Mouse (Mus musculus) spleen, adult 2 months (tissue): ENCODE results near the gene Cacna1s. TPM values are rescaled to one million over a fixed set of nuclear protein-coding genes. Genes with fewer than 3 reads are reported as not detected.

ENCODE experiments used
- DNase-seq, 2 experiments: peaks; one replicate each; pipeline versions ENCODE4 v3.0.0 to v3.0.0-alpha.2; 2012 to 2021; ENCODE audit warnings: low spot score in 2 of 2, low read depth in 1 of 2
- H3K27ac ChIP-seq: fragments of 200-500 bp; 2 replicates; pipeline ENCODE4 v1.5.1; 2012; ENCODE audit warnings: low read length, inconsistent platforms; ENCODE audit not compliant: insufficient read depth
- H3K27me3 ChIP-seq: fragments of 200-500 bp; 2 replicates; pipeline ENCODE4 v1.6.1; 2012; ENCODE audit warnings: mild to moderate bottlenecking, moderate library complexity, low read length, inconsistent platforms; ENCODE audit not compliant: control insufficient read depth, insufficient read depth
- H3K36me3 ChIP-seq: fragments of 200-500 bp; 2 replicates; pipeline ENCODE4 v1.6.1; 2012; ENCODE audit warnings: mild to moderate bottlenecking, low read length, inconsistent platforms; ENCODE audit not compliant: control insufficient read depth, insufficient read depth
- H3K4me1 ChIP-seq: fragments of 200-500 bp; 2 replicates; pipeline ENCODE4 v1.6.1; 2011; ENCODE audit warnings: inconsistent platforms; ENCODE audit not compliant: control insufficient read depth, insufficient read depth, insufficient read length
- H3K4me3 ChIP-seq: fragments of 200-500 bp; 2 replicates; pipeline ENCODE4 v1.5.1; 2011; ENCODE audit warnings: mild to moderate bottlenecking, inconsistent platforms; ENCODE audit not compliant: insufficient read depth, insufficient read length; ENCODE audit errors: extremely low read depth
- CTCF ChIP-seq: fragments of 200-500 bp; IDR thresholded peaks from 2 replicates; pipeline ENCODE4 v1.5.1; 2011; ENCODE audit warnings: mild to moderate bottlenecking, inconsistent platforms; ENCODE audit not compliant: insufficient read depth, insufficient read length, insufficient replicate concordance; ENCODE audit errors: extremely low read depth
- POLR2A ChIP-seq: fragments of 200-500 bp; IDR thresholded peaks from 2 replicates; pipeline ENCODE4 v1.6.1; 2011; ENCODE audit warnings: low read depth, low read length, inconsistent platforms
- WGBS: fragments of 180-500 bp; shearing (Covaris S2); methylation state at CpG from one replicate; pipeline ENCODE4 v1.1.7; 2018; 5-methylcytosine and 5-hydroxymethylcytosine counted together
- polyA plus RNA-seq: library from polyadenylated mRNA; depleted of rRNA; stranded (reverse); fragments of >200 nt; gene quantifications from 2 replicates; pipeline ENCODE4 v1.2.3, GENCODE M21; 2012

Gene Cacna1s
- polyA plus RNA-seq, 1 experiment = 4.3 TPM

DNA sequence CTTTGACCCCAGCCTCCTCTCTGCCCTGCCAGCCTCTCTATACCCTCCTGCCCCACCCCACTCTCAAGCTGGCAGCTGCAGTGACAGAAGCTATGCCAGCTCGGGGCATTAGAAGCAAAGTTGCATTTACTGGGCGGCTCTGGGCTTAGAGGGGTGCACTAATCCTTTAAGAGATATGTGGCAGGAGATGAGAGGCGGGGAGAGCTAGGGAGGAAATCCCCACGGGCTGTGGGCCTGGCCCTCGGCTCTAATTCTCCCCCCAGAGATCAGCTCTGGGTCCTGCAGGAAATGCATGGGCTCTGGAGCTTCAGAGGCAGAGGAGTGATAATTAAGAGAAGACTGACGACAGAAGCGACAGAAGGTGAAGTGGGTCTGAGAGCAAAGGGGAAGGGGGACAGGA lies 19.6 kb upstream of the Cacna1s start:
- H3K36me3 ChIP-seq = peaks cover 25% of the 10 kb centered on the region
- 68% methylated on average over 7 of the region's 7 CpGs for WGBS

DNA sequence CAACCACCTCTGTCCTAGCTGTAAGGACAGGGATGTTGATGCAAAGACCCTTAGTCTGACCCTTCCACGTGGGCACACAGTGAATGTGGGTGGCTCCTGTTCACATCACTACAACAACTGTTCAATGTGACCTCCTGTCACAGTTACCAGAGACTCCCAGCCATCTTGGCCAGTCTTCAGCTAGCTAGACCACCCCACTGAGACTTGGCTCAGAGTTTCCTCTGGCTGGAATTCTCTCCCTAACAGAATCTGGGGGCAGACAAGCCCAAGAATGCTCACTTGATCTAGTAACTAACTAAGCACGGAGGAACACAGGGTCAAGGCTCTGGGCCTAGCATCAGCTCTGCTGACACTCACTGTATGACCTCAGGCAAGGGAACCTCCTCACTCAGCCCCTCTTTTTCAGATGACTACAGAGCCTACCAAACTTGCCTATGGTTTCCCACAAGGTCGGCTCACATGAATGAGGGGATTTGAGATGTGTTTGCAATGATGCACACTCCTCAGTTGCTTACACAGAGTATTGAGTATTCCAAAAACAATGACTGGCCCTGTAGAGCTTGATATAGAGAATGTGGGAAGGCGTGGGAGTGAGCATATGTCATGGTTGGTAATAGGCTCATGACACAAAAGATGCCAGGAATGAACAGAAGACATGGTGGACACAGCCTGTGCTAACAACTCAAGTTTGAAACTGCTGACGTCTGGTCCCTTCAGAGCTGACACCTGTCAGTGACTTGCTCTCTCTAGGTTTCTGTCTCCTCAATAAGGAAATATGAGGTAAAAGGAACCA lies 13.6 kb upstream of the Cacna1s start:
- Histone ChIP-seq H3K4me3 (no peak overlapping the region), H3K4me1 (no peaks in the 10 kb centered on the region), H3K27me3 (no peaks in the 10 kb centered on the region), H3K36me3 (peaks cover 5% of the 10 kb centered on the region), H3K27ac (no peak overlapping the region)
- 82% methylated on average over 5 of the region's 5 CpGs for WGBS
- TF ChIP-seq POLR2A = no peak
- TF ChIP-seq CTCF = no peak
- no peak for DNase-seq

More for the DNA sequence above, 19.6 kb upstream of the Cacna1s start:
- no peak for DNase-seq
- TF ChIP-seq POLR2A = no peak
- TF ChIP-seq CTCF = no peak
- Histone ChIP-seq H3K27me3 (no peaks in the 10 kb centered on the region), H3K4me3 (no peak overlapping the region), H3K4me1 (no peaks in the 10 kb centered on the region), H3K27ac (no peak overlapping the region)

DNA sequence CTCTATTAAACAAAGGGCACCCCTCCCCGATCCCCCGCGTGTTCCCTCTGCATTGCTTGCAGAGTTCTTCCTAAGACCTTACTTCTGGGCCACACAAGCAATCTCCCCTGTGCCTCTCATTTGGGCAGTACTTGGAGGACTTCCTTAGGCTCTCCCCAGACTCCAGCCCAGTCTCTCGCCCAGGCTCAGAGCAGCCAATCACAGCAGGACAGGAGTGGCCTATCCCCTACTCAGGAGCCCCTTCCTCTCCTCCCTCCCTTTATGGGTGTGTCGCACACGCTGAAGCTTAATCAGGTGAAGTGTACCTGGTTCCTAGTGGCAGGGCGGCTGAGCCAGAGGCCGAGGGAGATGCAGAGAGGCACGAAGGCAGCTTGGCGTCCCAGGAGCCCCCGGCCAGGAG lies 12.1 kb upstream of the Cacna1s start:
- H3K4me1 ChIP-seq = no peaks in the 10 kb centered on the region
- H3K36me3 ChIP-seq = no peaks in the 10 kb centered on the region
- no peak overlapping the region for H3K4me3 ChIP-seq
- H3K27me3 ChIP-seq = no peaks in the 10 kb centered on the region
- TF ChIP-seq POLR2A = no peak
- DNase-seq = no peak
- H3K27ac ChIP-seq = no peak overlapping the region
- WGBS = 41% methylated on average over 11 of the region's 11 CpGs

DNA sequence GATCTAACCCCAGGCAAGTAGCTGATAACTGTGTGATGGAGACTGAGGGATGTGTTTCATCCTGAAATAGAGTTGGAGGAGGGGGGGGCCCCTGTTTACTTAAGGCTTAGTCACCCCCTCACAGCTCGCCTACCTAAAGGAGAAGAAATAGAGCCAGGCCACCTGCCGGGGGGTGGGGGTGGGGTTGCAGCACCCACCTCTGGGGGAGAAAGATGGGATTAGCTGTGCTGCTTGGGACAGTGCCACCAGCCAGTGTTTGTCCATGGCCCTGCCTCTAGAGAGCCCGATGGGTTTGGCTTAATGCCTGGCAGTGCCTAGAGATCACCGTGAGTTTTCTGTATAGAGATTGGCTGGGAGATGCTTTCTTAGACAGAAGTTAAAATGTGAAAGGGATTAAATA lies 11.7 kb upstream of the Cacna1s start:
- no peaks in the 10 kb centered on the region for H3K36me3 ChIP-seq
- TF ChIP-seq POLR2A (no peak), CTCF (no peak)
- H3K27ac ChIP-seq = no peak overlapping the region
- WGBS = 41% methylated on average over 4 of the region's 4 CpGs
- no peaks in the 10 kb centered on the region for H3K27me3 ChIP-seq
- no peak overlapping the region for H3K4me3 ChIP-seq
- DNase-seq = no peak
- no peaks in the 10 kb centered on the region for H3K4me1 ChIP-seq

GRCm38 (mm10) chr1:136045774-136046173 lies 6.8 kb upstream of the Cacna1s start:
- peak; percentile 9 to 48 for DNase-seq
- TF ChIP-seq CTCF (peak; percentile 72; the same call in 1 of the 2 replicates), POLR2A (no peak)
- no peak overlapping the region for H3K27ac ChIP-seq
- H3K4me1 ChIP-seq = no peaks in the 10 kb centered on the region
- H3K27me3 ChIP-seq = no peaks in the 10 kb centered on the region; the same call in 1 of the 2 replicates
- WGBS = 19% methylated on average over 4 of the region's 4 CpGs
- no peak overlapping the region for H3K4me3 ChIP-seq
- H3K36me3 ChIP-seq = no peaks in the 10 kb centered on the region

GRCm38 (mm10) chr1:136047432-136047831 lies 5.1 kb upstream of the Cacna1s start:
- TF ChIP-seq CTCF = peak; percentile 18; the same call in 1 of the 2 replicates
- TF ChIP-seq POLR2A = no peak
- WGBS = 6% methylated on average over 2 of the region's 2 CpGs
- Histone ChIP-seq H3K27ac (no peak overlapping the region), H3K4me1 (no peaks in the 10 kb centered on the region; the same call in 1 of the 2 replicates), H3K27me3 (peaks cover 4% of the 10 kb centered on the region), H3K36me3 (no peaks in the 10 kb centered on the region), H3K4me3 (no peak overlapping the region)
- no peak for DNase-seq

DNA sequence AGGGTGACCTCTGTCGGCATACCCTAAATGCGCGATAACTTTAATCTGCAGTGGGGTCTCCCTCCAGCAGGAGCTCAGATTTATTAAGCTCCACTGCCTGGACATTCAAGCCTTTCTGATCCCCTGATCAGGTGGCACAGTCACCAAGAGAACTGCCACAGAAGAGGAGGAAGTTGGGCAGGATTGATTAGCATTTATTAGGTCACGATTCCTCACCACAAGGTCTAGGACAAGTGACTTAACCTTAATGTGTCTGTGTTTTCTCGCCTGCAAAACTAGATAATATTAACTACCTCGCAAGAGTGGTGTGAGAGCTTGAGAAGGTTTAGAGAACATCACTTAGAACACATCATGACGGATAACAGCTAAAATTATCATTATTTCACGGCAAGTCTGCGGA lies 4.7 kb upstream of the Cacna1s start:
- no peaks in the 10 kb centered on the region; the same call in 1 of the 2 replicates for H3K4me1 ChIP-seq
- WGBS = 66% methylated on average over 9 of the region's 9 CpGs
- H3K27ac ChIP-seq = no peak overlapping the region
- H3K36me3 ChIP-seq = no peaks in the 10 kb centered on the region
- peaks cover 4% of the 10 kb centered on the region for H3K27me3 ChIP-seq
- TF ChIP-seq CTCF (no peak), POLR2A (no peak)
- H3K4me3 ChIP-seq = no peak overlapping the region
- no peak for DNase-seq
